Mouse (Mus musculus): Measurements from ENCODE around the gene Smagp. TPM values are rescaled to one million over a fixed set of nuclear protein-coding genes. Genes with fewer than 3 reads are reported as not detected.

The Smagp gene
- polyA plus RNA-seq, 1 experiment: 102 TPM

- DNase-seq: no peak
- H3K4me3 ChIP-seq (replicated peaks; ENCODE audit: extremely low read depth, low read depth, low read length): no peak overlapping the region
- peaks cover 7% of the 10 kb centered on the region; the same call in 1 of the 2 replicates for H3K4me1 ChIP-seq (ENCODE audit: control insufficient read depth, insufficient read depth, low read length)
- WGBS: 41% methylated on average over 3 of the region's 3 CpGs
- no peak for TF ChIP-seq CTCF (IDR thresholded peaks at IDR 0.05; ENCODE audit: insufficient read depth, low read length)
Observed at GRCm38 (mm10) chr15:100601669-100602068, 35.1 kb downstream of the Smagp start.

DNA sequence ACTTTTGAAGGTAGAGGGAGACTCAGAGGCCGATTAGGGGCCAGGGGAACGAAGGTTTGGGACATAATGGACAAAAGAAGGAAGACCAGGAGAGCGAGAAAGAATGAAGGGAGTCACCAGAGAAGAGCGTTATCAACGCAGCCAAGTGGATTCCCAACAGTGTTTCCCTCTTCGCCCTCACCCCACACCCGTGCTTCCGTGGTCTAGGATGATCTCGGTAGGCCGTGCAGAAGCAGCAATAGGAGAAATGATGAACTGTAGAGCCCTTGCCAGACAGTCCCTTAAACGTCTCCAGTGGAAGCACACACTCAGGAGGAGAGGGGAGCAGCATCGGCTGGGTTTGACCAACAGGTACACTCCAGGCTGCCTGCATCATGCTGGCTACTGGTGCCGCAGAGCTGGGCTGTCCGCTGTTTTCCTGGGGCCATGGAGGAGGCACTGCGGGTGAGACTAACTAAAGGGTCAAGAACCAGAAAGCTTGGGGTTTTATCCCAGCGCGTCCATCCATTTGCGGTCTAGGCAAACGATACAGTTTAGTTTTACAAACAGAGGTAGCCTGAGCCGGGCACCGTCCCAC lies 36.0 kb downstream of the Smagp start:
- DNase-seq: no peak
- TF ChIP-seq POLR2A (IDR thresholded peaks at IDR 0.05; ENCODE audit: borderline replicate concordance, extremely low read depth, low read depth, low read length): no peak
- TF ChIP-seq CTCF (IDR thresholded peaks at IDR 0.05; ENCODE audit: insufficient read depth, low read length): no peak
- H3K4me3 ChIP-seq (replicated peaks; ENCODE audit: extremely low read depth, low read depth, low read length): no peak overlapping the region
- 50% methylated on average over 21 of the region's 21 CpGs for WGBS
- H3K4me1 ChIP-seq (ENCODE audit: control insufficient read depth, insufficient read depth, low read length): peaks cover 7% of the 10 kb centered on the region; the same call in 1 of the 2 replicates

DNA sequence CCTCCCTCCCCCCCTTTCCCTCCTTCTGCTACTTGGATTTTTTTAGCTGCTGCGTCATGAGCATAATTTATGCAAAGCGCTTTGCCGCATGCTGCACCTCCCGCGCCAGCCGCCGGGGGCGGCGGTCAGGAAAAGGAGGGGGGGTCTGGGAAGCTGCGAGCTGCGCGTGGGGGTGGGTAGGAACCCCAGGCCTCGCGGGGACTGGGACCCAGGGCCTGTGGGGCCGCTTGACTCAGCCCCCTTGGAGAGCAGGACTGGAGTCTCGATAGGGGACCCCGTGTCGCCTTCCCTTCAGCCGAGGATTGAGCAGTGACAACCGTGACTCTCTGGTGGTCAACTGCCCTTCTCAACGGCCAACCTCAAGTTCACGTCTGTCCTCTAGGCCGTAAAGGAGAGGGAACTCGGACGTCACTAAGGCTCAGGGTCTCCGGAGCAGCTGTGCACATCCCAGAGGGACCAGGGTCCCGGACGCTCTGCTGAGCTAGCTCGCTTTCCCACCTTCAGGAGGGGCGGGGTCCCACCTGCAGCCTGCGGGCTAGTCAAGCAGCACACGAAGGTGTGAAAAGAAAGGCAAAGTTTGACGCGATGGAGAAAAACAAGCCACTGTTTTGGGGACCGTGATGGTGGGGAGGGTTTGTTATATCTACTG lies 36.6 kb downstream of the Smagp start:
- DNase-seq: peak; percentile 69
- peak overlapping the region; percentile 86 for H3K4me3 ChIP-seq (replicated peaks; ENCODE audit: extremely low read depth, low read depth, low read length)
- peaks cover 7% of the 10 kb centered on the region; the same call in 1 of the 2 replicates for H3K4me1 ChIP-seq (ENCODE audit: control insufficient read depth, insufficient read depth, low read length)
- 3% methylated on average over 35 of the region's 35 CpGs for WGBS
- 0 out of 2 replicates have a peak, but pooled peaks have one; percentile 27 for TF ChIP-seq POLR2A (IDR thresholded peaks at IDR 0.05; ENCODE audit: borderline replicate concordance, extremely low read depth, low read depth, low read length)
- TF ChIP-seq CTCF (IDR thresholded peaks at IDR 0.05; ENCODE audit: insufficient read depth, low read length): peak; percentile 44

DNA sequence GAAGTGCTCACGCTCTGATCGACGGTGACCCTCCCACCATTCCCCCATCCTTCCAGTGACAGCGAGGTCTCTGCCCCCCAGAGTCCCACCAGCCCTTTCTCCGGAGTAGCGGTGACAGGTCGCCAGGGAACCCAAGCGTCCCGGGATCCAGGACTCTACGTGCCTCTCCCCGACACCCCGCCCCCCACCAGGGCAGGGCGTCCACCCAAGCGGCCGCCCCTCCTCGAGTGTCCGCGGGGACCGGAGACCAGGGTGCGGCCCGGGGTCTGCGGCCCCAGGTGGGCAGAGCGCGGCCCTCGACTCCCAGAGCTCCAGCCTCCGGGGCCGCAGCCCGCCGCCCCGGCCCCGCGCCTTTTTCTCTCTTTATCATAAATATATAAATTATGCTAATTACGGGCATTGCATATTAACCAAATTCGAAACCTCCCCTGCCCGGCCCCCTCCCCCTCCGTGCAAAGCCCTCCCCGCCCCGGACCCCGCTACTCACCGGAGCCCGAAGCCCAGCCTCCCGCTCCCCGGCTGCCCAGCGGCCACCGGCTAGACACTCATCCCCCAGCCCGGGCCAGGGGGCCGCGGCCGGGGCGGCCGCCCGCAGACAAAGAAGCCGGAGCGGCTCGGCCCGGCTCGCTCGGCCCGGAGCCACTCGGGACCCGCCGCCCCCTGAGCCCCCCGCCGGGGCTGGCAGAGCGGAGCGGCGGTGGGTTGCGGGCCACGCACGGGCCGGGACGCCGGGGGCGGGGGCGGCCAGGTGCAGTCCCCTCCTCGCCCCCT lies 37.3 kb downstream of the Smagp start, which contains the start of gene Pou6f1:
Gene Pou6f1 (minus strand): TSS at position 709 of the 771 bp plus-strand sequence.
- no peak for TF ChIP-seq CTCF (IDR thresholded peaks at IDR 0.05; ENCODE audit: insufficient read depth, low read length)
- Histone ChIP-seq H3K4me3 (replicated peaks; ENCODE audit: extremely low read depth, low read depth, low read length) (peak within 1 kb of the TSS; percentile 86), H3K4me1 (ENCODE audit: control insufficient read depth, insufficient read depth, low read length) (peaks cover 7% of the 10 kb centered on the region; the same call in 1 of the 2 replicates)
- peak; percentile 72 for DNase-seq
- WGBS: 1% methylated on average over 74 of the region's 76 CpGs

DNA sequence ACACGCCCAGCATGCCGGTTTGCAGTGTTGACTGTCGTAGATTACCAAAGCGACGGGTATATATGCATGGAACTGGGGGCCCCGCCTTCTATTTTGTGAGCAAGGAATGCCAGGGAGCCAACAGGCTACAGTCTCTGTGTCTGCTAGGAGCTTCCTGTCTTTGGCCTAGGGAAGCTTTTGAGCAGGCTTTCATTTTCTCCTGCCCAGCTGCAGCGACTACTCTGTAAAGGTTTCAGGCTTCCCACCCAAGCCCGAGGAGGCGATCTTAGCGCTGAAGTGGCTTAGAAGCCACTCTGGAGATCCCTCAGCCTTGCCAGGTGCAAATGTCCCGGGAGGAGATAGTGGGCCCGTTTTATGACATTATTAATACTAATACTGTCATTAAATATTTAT lies 37.9 kb downstream of the Smagp start:
- 1% methylated on average over 12 of the region's 12 CpGs for WGBS
- H3K4me3 ChIP-seq (replicated peaks; ENCODE audit: extremely low read depth, low read depth, low read length): peak overlapping the region; percentile 86
- peaks cover 7% of the 10 kb centered on the region; the same call in 1 of the 2 replicates for H3K4me1 ChIP-seq (ENCODE audit: control insufficient read depth, insufficient read depth, low read length)
- TF ChIP-seq POLR2A (IDR thresholded peaks at IDR 0.05; ENCODE audit: borderline replicate concordance, extremely low read depth, low read depth, low read length): peak; percentile 65; the same call in 1 of the 2 replicates
- no peak for TF ChIP-seq CTCF (IDR thresholded peaks at IDR 0.05; ENCODE audit: insufficient read depth, low read length)
- peak; percentile 60 for DNase-seq

- TF ChIP-seq POLR2A (IDR thresholded peaks at IDR 0.05; ENCODE audit: borderline replicate concordance, extremely low read depth, low read depth, low read length) (no peak), CTCF (IDR thresholded peaks at IDR 0.05; ENCODE audit: insufficient read depth, low read length) (no peak)
- H3K4me1 ChIP-seq (ENCODE audit: control insufficient read depth, insufficient read depth, low read length): peaks cover 7% of the 10 kb centered on the region; the same call in 1 of the 2 replicates
- H3K4me3 ChIP-seq (replicated peaks; ENCODE audit: extremely low read depth, low read depth, low read length): peak overlapping the region; percentile 86
- WGBS: 29% methylated on average over 9 of the region's 9 CpGs
- peak; percentile 52 for DNase-seq
Observed at GRCm38 (mm10) chr15:100598287-100598882, 38.4 kb downstream of the Smagp start.

DNA sequence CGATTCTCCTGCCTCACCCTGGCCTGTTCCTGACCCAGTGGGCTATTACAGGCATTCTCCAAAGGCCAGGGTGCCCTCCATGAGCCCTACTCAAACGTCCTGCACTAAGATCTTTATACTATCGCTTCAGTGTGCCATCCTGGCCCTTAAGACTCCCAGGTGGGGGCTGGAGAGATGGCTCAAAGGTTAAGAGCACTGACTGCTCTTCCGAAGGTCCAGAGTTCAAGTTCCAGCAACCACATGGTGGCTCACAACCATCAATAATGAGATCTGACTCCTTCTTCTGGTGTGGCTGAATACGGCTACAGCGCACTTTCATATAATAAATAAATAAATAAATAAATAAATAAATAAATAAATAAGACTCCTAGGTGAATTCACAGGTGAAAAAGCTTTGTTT lies 43.9 kb downstream of the Smagp start:
- TF ChIP-seq CTCF (IDR thresholded peaks at IDR 0.05; ENCODE audit: insufficient read depth, low read length) (no peak), POLR2A (IDR thresholded peaks at IDR 0.05; ENCODE audit: borderline replicate concordance, extremely low read depth, low read depth, low read length) (no peak)
- Histone ChIP-seq H3K4me3 (replicated peaks; ENCODE audit: extremely low read depth, low read depth, low read length) (no peak overlapping the region), H3K4me1 (ENCODE audit: control insufficient read depth, insufficient read depth, low read length) (no peaks in the 10 kb centered on the region)
- DNase-seq: no peak
- 81% methylated on average over 6 of the region's 6 CpGs for WGBS

DNA sequence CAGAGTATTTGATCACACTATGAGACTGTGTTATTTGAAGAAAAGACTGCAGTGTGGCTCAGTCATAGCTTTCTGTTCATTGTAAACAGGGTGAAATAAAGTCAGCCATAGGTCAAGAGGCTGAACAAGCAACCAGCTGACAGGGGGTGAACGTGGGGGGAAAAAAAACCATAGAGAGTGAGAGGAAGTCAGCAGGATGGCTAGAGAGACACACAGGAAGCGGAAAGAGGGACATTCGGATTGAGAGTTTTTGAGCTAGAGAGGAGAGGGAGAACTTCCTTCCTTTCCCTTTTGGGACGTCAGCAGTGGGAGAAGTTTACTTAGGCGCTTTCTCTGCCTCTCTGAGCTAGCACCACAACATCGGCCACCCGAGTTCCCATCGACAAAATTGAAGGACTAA lies 46.3 kb downstream of the Smagp start:
- TF ChIP-seq CTCF (IDR thresholded peaks at IDR 0.05; ENCODE audit: insufficient read depth, low read length): no peak
- TF ChIP-seq POLR2A (IDR thresholded peaks at IDR 0.05; ENCODE audit: borderline replicate concordance, extremely low read depth, low read depth, low read length): no peak
- no peaks in the 10 kb centered on the region for H3K4me1 ChIP-seq (ENCODE audit: control insufficient read depth, insufficient read depth, low read length)
- no peak for DNase-seq
- 49% methylated on average over 8 of the region's 8 CpGs for WGBS
- H3K4me3 ChIP-seq (replicated peaks; ENCODE audit: extremely low read depth, low read depth, low read length): no peak overlapping the region

DNA sequence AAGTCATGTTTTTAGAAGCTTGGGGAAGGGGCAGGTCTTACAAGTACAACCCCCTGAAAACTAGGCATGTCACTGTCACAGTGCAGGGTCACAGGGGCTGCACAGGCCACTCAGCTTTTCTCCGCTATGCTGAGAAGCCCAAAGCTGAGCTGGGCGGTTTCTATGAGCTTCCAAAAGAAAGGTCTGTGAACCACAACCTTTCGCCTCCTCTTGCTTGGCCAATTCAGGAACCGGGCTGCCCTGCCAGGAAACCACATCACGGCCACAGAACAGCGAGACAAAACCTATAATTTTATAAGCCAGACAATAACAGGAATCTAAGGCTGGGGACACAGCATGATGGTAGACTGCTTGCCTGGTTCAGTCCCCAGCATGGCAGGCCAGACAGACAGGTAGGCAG lies 48.4 kb downstream of the Smagp start:
- DNase-seq: no peak
- WGBS: 79% methylated on average over 6 of the region's 6 CpGs
- TF ChIP-seq POLR2A (IDR thresholded peaks at IDR 0.05; ENCODE audit: borderline replicate concordance, extremely low read depth, low read depth, low read length): no peak
- no peak for TF ChIP-seq CTCF (IDR thresholded peaks at IDR 0.05; ENCODE audit: insufficient read depth, low read length)
- Histone ChIP-seq H3K4me1 (ENCODE audit: control insufficient read depth, insufficient read depth, low read length) (no peaks in the 10 kb centered on the region), H3K4me3 (replicated peaks; ENCODE audit: extremely low read depth, low read depth, low read length) (no peak overlapping the region)
